Mouse (Mus musculus): ENCODE measurements around the gene Dpm2.

Dpm2 gene

GRCm38 (mm10) chr2:32617109-32617508 lies 46.5 kb downstream of the Dpm2 start:
- DNase-seq (ENCODE audit: low spot score): no peak

- no peak for DNase-seq (ENCODE audit: low spot score)
Measured at GRCm38 (mm10) chr2:32617601-32618000, 46.9 kb downstream of the Dpm2 start.

- DNase-seq (ENCODE audit: low spot score): no peak
Measured at GRCm38 (mm10) chr2:32618051-32618450, 47.4 kb downstream of the Dpm2 start.

- DNase-seq (ENCODE audit: low spot score): no peak
Measured at GRCm38 (mm10) chr2:32620682-32621516, 50.2 kb downstream of the Dpm2 start.

- no peak for DNase-seq (ENCODE audit: low spot score)
Measured at GRCm38 (mm10) chr2:32621517-32621859, 50.8 kb downstream of the Dpm2 start, which contains the start of gene Ak1. TSS of gene Ak1 (plus strand) at chr2:32621758.
